Mouse (Mus musculus) activated CD4-positive, CD25-positive, alpha-beta regulatory T cell, adult 9 weeks (primary cell): ENCODE data around the gene Dctd. TPM values are rescaled to one million over a fixed set of nuclear protein-coding genes. Genes with fewer than 3 reads are reported as not detected.

Experiments used
- polyA plus RNA-seq: library from polyadenylated mRNA; unstranded; fragments of 100-300 nt; shearing (Covaris generic); gene quantifications from one replicate; pipeline ENCODE4 v1.2.1, GENCODE M21; 2017

Gene Dctd
- polyA plus RNA-seq = 9.8 TPM

GRCm38 (mm10) chr8:48098792-48099191, at the start of gene Dctd:
Gene Dctd, plus strand, starts transcription at chr8:48099092.

Other genes with a start within 250 kb of the Dctd start
- not detected for gene Wwc2, start 108.2 kb upstream of the Dctd start, polyA plus RNA-seq